Mouse (Mus musculus) forebrain, postnatal 0 days (tissue): ENCODE results near the gene Babam2. TPM values are rescaled to one million over a fixed set of nuclear protein-coding genes. Genes with fewer than 3 reads are reported as not detected.

Experiments
- ATAC-seq: fragments of 200-750 bp; cut with Nextera tagmentation; 2 replicates; pipeline ENCODE4 v1.8.0; 2017; ENCODE audit warnings: mild to moderate bottlenecking, moderate library complexity
- DNase-seq: peaks from one replicate; pipeline ENCODE4 v3.0.0-alpha.2; 2015
- H3K27ac ChIP-seq: fragments of 300-500 bp; sonication (generic); 2 replicates; pipeline ENCODE4 v1.5.1; 2014; ENCODE audit warnings: low read depth, mild to moderate bottlenecking, antibody characterized with exemption, low read length, moderate library complexity, mixed read lengths
- H3K27me3 ChIP-seq: fragments of 300-500 bp; sonication (generic); 2 replicates; pipeline ENCODE4 v1.6.1; 2014; ENCODE audit warnings: mild to moderate bottlenecking, low read length, mixed read lengths; ENCODE audit not compliant: insufficient read depth
- H3K36me3 ChIP-seq: fragments of 300-500 bp; sonication (generic); 2 replicates; pipeline ENCODE4 v1.6.1; 2014; ENCODE audit warnings: mild to moderate bottlenecking, moderate library complexity; ENCODE audit not compliant: insufficient read depth
- H3K4me1 ChIP-seq: fragments of 300-500 bp; sonication (generic); 2 replicates; pipeline ENCODE4 v1.6.1; 2014; ENCODE audit warnings: antibody characterized with exemption; ENCODE audit not compliant: insufficient read depth
- H3K4me2 ChIP-seq: fragments of 300-500 bp; sonication (generic); 2 replicates; pipeline ENCODE4 v1.6.1; 2014; ENCODE audit warnings: low read depth, mild to moderate bottlenecking, moderate library complexity
- H3K4me3 ChIP-seq: fragments of 300-500 bp; sonication (generic); 2 replicates; pipeline ENCODE4 v1.5.1; 2014; ENCODE audit warnings: low read depth, low read length, mixed read lengths
- H3K9ac ChIP-seq: fragments of 300-500 bp; sonication (generic); 2 replicates; pipeline ENCODE4 v1.6.1; 2014; ENCODE audit warnings: mild to moderate bottlenecking
- H3K9me3 ChIP-seq: fragments of 300-500 bp; sonication (generic); 2 replicates; pipeline ENCODE4 v1.6.1; 2016; ENCODE audit warnings: low read length
- CTCF ChIP-seq: sonication (generic); IDR thresholded peaks from 2 replicates; pipeline ENCODE4 v1.5.1; 2016; ENCODE audit warnings: antibody characterized with exemption, control low read depth, low read depth
- WGBS: fragments of 180-500 bp; shearing (Covaris S2); extraction: QIAGEN DNeasy Blood & Tissue Kit; methylation state at CpG from one replicate; pipeline ENCODE4 v1.1.7; 2014; 5-methylcytosine and 5-hydroxymethylcytosine counted together
- polyA plus RNA-seq: library from polyadenylated mRNA; unstranded; fragments of >200 nt; fragmentation: Nextera tagmentation; extraction: Ambion mirVana; gene quantifications from 2 replicates; pipeline ENCODE4 v1.2.1, GENCODE M21; 2015
- total RNA-seq: library from RNA; depleted of rRNA; stranded (reverse); fragments of >200 nt; gene quantifications from 2 replicates; pipeline ENCODE4 v1.2.3, GENCODE M21; 2014

Babam2 gene
- total and polyA plus RNA-seq, 2 experiments from 2014 or later = 42.7 to 61.5 TPM

- no peak overlapping the region for H3K27ac ChIP-seq
Observed at GRCm38 (mm10) chr5:31671137-31671536, 26.3 kb upstream of the Babam2 start.

GRCm38 (mm10) chr5:31673431-31673830, 24.1 kb upstream of the Babam2 start:
- Histone ChIP-seq H3K4me1 (no peaks in the 10 kb centered on the region; the same call in 1 of the 2 replicates), H3K9ac (no peak overlapping the region), H3K36me3 (no peaks in the 10 kb centered on the region), H3K27me3 (no peaks in the 10 kb centered on the region), H3K9me3 (no peaks in the 10 kb centered on the region), H3K4me2 (no peak overlapping the region), H3K27ac (peak overlapping the region; percentile 45), H3K4me3 (no peak overlapping the region)
- TF ChIP-seq CTCF = no peak
- no peak for ATAC-seq
- WGBS = 62% methylated on average over 2 of the region's 2 CpGs
- DNase-seq = no peak

More at GRCm38 (mm10) chr5:31671137-31671536, 26.3 kb upstream of the Babam2 start:
- ATAC-seq = no peak
- no peak overlapping the region for H3K4me2 ChIP-seq
- no peak overlapping the region for H3K4me3 ChIP-seq
- no peaks in the 10 kb centered on the region for H3K36me3 ChIP-seq
- H3K9ac ChIP-seq = no peak overlapping the region
- no peaks in the 10 kb centered on the region for H3K9me3 ChIP-seq
- TF ChIP-seq CTCF = no peak
- H3K4me1 ChIP-seq = no peaks in the 10 kb centered on the region; the same call in 1 of the 2 replicates
- no peak for DNase-seq
- no peaks in the 10 kb centered on the region for H3K27me3 ChIP-seq
- 57% methylated on average over 2 of the region's 2 CpGs for WGBS

GRCm38 (mm10) chr5:31678000-31678399, 19.5 kb upstream of the Babam2 start:
- DNase-seq (no peak), ATAC-seq (no peak)
- Histone ChIP-seq H3K36me3 (no peaks in the 10 kb centered on the region), H3K4me1 (no peaks in the 10 kb centered on the region), H3K9me3 (no peaks in the 10 kb centered on the region), H3K27ac (no peak overlapping the region), H3K9ac (no peak overlapping the region), H3K4me2 (no peak overlapping the region), H3K27me3 (no peaks in the 10 kb centered on the region), H3K4me3 (no peak overlapping the region)
- no peak for TF ChIP-seq CTCF
- WGBS = 88% methylated on average over 1 of the region's 1 CpGs

- Histone ChIP-seq H3K4me3 (no peak overlapping the region), H3K27me3 (no peaks in the 10 kb centered on the region), H3K9ac (no peak overlapping the region), H3K4me2 (no peak overlapping the region), H3K36me3 (no peaks in the 10 kb centered on the region), H3K4me1 (no peaks in the 10 kb centered on the region), H3K27ac (no peak overlapping the region), H3K9me3 (no peaks in the 10 kb centered on the region)
- ATAC-seq = no peak
- DNase-seq = no peak
- 74% methylated on average over 4 of the region's 4 CpGs for WGBS
- no peak for TF ChIP-seq CTCF
Observed at GRCm38 (mm10) chr5:31680183-31680582, 17.3 kb upstream of the Babam2 start.

GRCm38 (mm10) chr5:31682305-31682704, 15.2 kb upstream of the Babam2 start:
- H3K4me3 ChIP-seq = no peak overlapping the region
- ATAC-seq (no peak), DNase-seq (no peak)
- no peaks in the 10 kb centered on the region for H3K9me3 ChIP-seq
- H3K4me2 ChIP-seq = no peak overlapping the region
- 89% methylated on average over 1 of the region's 1 CpGs for WGBS
- H3K27me3 ChIP-seq = no peaks in the 10 kb centered on the region
- H3K36me3 ChIP-seq = no peaks in the 10 kb centered on the region
- TF ChIP-seq CTCF = no peak
- no peak overlapping the region for H3K27ac ChIP-seq
- H3K9ac ChIP-seq = no peak overlapping the region
- H3K4me1 ChIP-seq = no peaks in the 10 kb centered on the region

DNA sequence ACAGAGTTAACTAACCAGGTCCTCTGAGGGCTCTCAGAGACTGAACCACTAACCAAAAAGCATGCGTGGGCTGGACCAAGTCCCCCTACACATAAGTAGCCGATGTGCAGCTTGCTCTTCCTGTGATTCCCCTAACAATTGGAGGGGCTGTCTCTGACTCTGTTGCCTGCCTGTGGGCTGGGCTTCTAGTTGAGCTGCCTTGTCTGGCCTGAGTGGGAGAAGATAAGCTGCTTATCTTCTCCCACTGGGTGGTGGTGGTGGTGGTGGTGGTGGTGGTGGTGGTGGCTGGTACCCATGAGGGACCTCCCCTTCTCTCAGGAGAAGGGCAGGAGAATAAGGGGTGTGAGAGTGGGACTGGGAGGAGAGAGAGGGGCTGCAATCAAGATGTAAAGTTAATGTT, 11.4 kb upstream of the Babam2 start:
- DNase-seq (no peak), ATAC-seq (no peak)
- H3K4me2 ChIP-seq = no peak overlapping the region
- no peak for TF ChIP-seq CTCF
- H3K27ac ChIP-seq = no peak overlapping the region
- H3K27me3 ChIP-seq = no peaks in the 10 kb centered on the region
- H3K4me1 ChIP-seq = no peaks in the 10 kb centered on the region
- no peak overlapping the region for H3K9ac ChIP-seq
- 44% methylated on average over 2 of the region's 2 CpGs for WGBS
- H3K4me3 ChIP-seq = no peak overlapping the region
- H3K9me3 ChIP-seq = no peaks in the 10 kb centered on the region
- H3K36me3 ChIP-seq = no peaks in the 10 kb centered on the region

DNA sequence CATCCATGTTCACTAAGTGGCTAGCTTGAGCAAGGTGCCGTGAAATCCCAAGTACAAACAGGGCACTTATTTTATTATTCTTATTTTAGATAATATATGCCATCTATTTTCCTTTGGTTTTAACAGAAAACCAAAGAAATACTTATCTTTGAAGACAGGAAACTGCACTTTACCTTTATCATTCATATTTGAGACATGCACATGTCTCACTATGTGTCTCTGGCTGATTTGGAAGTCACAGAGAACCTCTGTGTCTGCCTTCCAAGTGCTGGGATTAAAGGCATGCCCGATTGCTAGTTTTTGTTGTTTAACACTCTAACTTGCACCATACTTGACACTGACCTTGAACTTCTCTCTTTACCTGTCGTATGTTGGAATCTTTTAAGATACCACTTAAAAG, 9.5 kb upstream of the Babam2 start:
- Histone ChIP-seq H3K36me3 (no peaks in the 10 kb centered on the region), H3K4me2 (no peak overlapping the region), H3K9ac (no peak overlapping the region), H3K9me3 (no peaks in the 10 kb centered on the region), H3K4me3 (no peak overlapping the region), H3K27ac (no peak overlapping the region), H3K27me3 (no peaks in the 10 kb centered on the region), H3K4me1 (no peaks in the 10 kb centered on the region)
- TF ChIP-seq CTCF = no peak
- ATAC-seq (no peak), DNase-seq (no peak)
- WGBS = 91% methylated on average over 3 of the region's 3 CpGs

DNA sequence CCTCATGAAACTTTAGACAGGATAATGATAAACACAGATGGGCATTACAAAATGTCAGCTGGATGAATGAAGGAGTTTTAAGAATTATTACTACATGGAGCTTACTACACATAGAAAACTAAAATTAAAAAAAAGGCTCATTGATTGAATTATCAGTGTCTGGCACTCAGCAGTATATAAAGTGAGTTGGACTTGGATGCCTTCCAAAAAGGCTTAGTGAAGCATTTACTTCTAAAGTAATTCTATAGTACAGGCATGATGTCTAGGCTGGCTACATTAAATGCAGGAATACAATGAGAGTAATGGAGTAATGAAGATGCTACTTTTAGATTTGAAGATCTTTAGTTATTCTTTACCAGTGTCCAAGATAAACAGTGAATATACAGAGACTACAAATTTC, 4.3 kb upstream of the Babam2 start:
- Histone ChIP-seq H3K4me2 (no peak overlapping the region), H3K27me3 (no peaks in the 10 kb centered on the region), H3K9ac (no peak overlapping the region), H3K27ac (no peak overlapping the region), H3K4me1 (peaks cover 4% of the 10 kb centered on the region; the same call in 1 of the 2 replicates), H3K9me3 (no peaks in the 10 kb centered on the region), H3K36me3 (no peaks in the 10 kb centered on the region), H3K4me3 (no peak overlapping the region)
- no peak for DNase-seq
- no peak for TF ChIP-seq CTCF
- no peak for ATAC-seq
